Mouse (Mus musculus) central nervous system, embryonic 14 days (tissue): ENCODE results near the gene 1190005I06Rik. TPM values are rescaled to one million over a fixed set of nuclear protein-coding genes. Genes with fewer than 3 reads are reported as not detected.

Source experiments
- polyA plus RNA-seq: library from polyadenylated mRNA; depleted of rRNA; stranded (reverse); fragments of >200 nt; gene quantifications from 2 replicates; pipeline ENCODE4 v1.2.3, GENCODE M21; 2012; rRNA removed

1190005I06Rik gene
- 6.4 and 7.0 TPM in 2 replicates for polyA plus RNA-seq

DNA sequence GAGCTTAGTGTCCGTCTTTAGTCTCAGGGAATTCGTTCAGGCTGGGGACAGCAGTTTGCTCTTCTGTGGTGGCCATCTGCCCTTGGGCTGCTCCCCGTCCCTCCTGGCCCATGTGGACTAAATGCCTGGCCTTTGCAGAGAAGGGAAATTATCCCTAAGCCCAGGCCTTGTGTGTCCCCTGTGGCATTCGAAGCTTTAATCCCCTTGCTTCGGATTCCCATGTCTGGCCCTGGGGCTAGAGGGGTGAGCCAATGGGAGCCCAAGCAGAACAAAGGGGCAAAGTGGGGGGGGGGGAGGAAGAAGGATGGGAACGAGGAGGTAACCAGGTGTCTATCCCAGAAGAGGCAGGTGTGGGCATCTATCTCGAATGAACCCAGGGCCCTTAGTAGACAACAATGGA, at the start of gene 1190005I06Rik:
Gene 1190005I06Rik (minus strand): TSS at position 101 of the 400 bp plus-strand sequence.

DNA sequence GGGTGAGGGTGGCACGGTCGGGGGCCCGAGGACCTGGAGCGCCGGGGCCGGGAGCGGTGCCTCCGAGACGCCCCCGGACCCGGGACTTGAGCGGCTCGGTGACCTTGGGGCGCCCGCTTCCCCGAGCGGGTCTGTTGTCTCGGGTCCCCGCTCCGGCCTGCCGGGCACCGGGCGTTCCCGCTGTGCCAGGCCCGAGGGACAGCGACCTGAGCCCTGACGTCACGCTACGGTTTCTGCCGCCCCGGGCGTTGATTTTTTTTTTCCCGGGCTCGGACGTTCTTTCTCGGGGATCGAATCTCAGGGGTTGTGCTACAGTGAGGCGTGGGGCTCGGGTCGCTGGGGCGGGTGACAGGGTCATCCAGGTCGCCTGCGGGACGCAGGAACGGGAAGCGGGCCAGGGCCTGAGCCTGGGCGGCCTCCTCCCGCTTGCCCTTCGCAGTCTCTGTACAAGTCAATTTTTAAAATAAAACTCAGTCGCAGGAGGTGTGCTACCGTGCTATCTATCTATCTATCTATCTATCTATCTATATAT, 21.0 kb upstream of the 1190005I06Rik start, which contains the start of gene Emc8:
Gene Emc8 (minus strand): TSS at position 200 of the 532 bp plus-strand sequence.

DNA sequence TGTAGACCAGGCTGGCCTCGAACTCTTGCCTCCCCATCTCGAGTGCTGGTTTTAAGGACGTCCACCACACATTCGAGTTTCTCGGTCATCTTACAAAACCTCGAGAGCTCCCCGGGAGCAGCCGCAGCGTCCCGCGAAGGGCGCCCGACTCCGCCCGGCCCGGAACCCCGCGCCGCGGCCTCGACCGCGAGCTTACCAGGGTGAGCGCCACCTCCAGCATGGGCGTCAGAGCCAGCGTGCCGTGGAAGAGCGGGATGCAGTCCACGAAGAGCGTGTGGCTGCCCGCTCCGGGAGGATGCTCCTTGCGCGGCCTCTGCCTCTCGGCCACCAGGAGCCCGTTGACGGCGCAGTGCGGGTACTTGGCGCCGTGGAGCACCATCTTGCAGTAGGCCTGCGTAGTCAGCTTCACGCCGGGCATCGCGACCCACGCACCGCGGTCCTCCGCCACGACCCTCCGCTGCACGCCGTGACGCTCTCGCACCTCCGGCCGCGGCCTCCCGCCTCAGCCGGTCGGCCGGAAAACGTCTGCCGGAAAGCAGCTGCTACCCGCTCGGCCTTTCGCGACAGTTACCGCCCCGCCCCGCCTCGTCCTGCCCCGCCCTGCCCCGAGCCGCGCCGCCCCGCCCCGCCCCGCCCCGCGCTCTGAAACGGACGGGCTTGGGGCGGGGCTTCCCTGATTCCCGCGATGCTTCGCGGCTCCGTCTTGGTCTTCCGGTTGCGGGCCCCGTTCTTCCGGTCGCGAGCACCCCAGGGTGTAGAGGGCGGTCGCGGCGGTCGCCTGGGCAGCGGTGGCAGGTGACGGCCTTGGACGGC, 20.3 kb upstream of the 1190005I06Rik start, which contains the start of the genes Gm27021 and Cox4i1:
Gene Gm27021 (minus strand): TSS at position 519 of the 813 bp plus-strand sequence.
Gene Cox4i1 (plus strand): TSS at position 662 of the 813 bp plus-strand sequence.

DNA sequence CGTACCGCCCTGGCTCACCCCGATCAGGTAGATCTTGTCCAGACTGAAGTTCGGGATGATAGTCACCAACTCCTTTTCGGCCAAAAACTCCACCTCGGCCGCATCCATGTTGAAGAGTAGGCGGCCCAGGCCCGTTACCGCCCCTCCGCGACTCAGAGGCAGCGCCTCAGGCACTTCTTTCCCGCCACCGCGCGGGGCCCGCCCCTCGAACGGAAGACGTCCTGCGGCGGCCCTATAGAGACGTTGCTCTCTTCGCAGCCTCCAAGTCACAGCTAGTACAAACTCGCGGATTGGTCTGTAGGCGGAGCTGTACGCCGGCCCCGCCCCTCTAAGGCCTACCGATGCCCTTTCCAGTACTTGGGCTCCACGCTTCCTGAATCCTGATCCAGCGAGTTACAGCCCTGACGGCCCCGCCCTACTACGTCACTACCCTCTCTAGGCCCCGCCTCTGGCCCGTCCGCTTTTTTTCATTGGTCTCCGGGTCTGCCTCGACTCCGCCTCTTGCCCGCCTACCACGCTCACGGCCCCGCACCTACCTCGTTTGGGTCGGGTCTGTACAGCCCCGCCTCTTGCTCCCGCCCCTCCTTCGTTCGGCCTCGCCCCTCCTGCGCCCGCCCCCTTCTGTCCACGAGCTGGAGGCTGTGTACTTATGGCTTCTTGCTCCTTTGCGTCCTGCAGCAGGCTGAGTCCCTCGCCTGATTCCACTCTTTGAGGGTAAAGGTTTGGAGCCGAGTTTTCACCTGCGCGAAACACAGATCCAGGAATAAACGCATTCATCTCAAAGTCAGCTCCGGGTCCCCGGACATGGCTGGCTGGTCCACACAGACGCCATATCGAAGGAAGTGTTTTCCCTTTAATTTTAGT, 58.3 kb downstream of the 1190005I06Rik start, which contains the start of gene Gins2:
Gene Gins2 (minus strand): TSS at position 397 of the 864 bp plus-strand sequence.

Other genes with a start within 250 kb of the 1190005I06Rik start
- gene Gins2, start 58.3 kb downstream of the 1190005I06Rik start, polyA plus RNA-seq: 28.7 and 30.4 TPM in 2 replicates
- 3.0 and 3.8 TPM in 2 replicates for gene Gm27021, start 20.4 kb upstream of the 1190005I06Rik start, polyA plus RNA-seq
- 1,286 and 1,306 TPM in 2 replicates for gene Cox4i1, start 20.6 kb upstream of the 1190005I06Rik start, polyA plus RNA-seq
- gene Emc8, start 20.9 kb upstream of the 1190005I06Rik start, polyA plus RNA-seq: 87.3 and 92.8 TPM in 2 replicates
- 1.9 and 2.0 TPM in 2 replicates for gene Irf8, start 88.7 kb upstream of the 1190005I06Rik start, polyA plus RNA-seq